Mouse (Mus musculus): ENCODE results near the gene Cars2.
"Not testable (repeated sequence)": the region's sequence is repeated elsewhere in the genome, so short reads cannot be mapped to it uniquely, and the experiment has no call there.

The Cars2 gene

DNA sequence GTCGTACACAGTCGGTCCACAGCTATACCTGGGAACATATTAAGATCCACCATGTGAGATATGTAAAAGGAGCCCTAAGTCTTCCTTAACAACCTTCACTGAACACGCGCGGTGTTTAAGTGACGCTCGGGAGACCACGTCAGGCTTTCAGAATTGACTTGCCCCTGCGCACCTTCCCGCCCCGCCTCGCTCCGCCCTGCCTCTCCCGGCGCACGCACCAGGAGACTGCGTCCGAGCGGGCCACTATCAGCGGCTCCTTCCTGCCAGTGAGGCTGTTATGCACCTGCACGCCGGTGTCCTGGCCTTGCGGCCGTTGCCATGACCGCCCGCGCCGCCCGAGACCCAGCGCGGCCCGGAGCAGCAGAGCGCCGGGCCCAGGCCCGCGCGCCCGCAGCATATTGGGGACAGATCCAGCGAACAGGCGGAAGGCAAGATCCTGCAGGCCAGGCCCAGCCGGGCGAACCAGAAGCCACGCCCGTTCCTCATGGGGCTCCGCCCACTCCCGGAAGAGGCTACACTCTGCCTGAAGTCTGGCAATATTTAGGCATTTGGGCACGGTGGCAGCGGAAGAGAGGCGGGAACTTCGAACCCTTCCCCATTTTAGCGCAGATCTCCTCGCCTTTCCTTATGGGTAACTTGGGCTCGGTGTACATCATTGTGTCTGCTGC is at the start of gene Cars2:
Gene Cars2 (minus strand): TSS at position 503 of the 668 bp plus-strand sequence.
- peak; percentile 84 to 92 for DNase-seq (ENCODE audit: low read depth in 2 of 2, low spot score in 2 of 2)

- no peak for DNase-seq (ENCODE audit: low read depth in 2 of 2, low spot score in 2 of 2)
Measured at GRCm38 (mm10) chr8:11593222-11593884, 42.8 kb upstream of the Cars2 start.

- DNase-seq (ENCODE audit: low read depth in 2 of 2, low spot score in 2 of 2): no peak
Measured at GRCm38 (mm10) chr8:11592296-11592695, 41.7 kb upstream of the Cars2 start.

- DNase-seq (ENCODE audit: low read depth in 2 of 2, low spot score in 2 of 2): no peak
Measured at GRCm38 (mm10) chr8:11591837-11592236, 41.3 kb upstream of the Cars2 start.

- DNase-seq (ENCODE audit: low read depth in 2 of 2, low spot score in 2 of 2): no peak
Measured at GRCm38 (mm10) chr8:11586374-11586745, 35.8 kb upstream of the Cars2 start.

GRCm38 (mm10) chr8:11585513-11586373 is 35.2 kb upstream of the Cars2 start:
- DNase-seq (ENCODE audit: low read depth in 2 of 2, low spot score in 2 of 2): no peak

DNA sequence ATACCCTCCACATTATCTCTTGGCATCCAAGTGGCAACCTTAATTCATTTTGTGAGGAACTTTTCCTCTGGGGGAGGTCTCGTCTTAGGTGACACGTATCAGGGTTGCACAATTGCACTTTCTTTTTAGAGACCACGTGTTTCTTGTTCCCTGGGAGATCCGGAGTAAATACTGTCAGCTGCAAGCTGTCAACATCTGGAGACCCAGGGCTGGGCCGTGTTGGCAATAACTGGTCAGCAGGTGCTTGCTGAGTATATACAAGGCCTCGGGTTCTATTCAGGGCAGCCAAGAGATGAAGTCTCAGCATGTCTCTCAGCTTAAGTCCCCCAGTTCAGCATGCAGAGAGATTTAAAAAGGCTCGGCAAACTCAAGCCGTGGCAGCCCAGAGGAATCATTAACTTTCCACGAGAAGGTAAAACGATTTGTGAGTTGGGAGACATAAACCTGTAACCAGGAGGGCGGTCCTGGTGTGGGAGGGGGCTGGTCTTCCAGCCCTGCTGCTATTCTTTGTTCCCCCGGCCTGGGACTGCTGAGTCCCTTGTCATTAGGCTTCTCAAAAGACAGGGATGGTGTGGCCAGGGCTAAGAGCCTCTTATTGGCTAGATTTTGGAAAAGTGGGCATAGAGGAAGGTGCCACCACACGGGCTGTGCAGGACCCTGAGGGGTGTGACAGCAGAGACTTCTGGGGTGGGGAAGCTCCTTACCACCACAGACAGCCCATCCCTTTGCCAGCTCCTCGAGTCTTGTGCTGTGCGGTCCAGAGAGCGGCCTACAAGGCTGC is 25.2 kb upstream of the Cars2 start:
- DNase-seq (ENCODE audit: low read depth in 2 of 2, low spot score in 2 of 2): no peak

DNA sequence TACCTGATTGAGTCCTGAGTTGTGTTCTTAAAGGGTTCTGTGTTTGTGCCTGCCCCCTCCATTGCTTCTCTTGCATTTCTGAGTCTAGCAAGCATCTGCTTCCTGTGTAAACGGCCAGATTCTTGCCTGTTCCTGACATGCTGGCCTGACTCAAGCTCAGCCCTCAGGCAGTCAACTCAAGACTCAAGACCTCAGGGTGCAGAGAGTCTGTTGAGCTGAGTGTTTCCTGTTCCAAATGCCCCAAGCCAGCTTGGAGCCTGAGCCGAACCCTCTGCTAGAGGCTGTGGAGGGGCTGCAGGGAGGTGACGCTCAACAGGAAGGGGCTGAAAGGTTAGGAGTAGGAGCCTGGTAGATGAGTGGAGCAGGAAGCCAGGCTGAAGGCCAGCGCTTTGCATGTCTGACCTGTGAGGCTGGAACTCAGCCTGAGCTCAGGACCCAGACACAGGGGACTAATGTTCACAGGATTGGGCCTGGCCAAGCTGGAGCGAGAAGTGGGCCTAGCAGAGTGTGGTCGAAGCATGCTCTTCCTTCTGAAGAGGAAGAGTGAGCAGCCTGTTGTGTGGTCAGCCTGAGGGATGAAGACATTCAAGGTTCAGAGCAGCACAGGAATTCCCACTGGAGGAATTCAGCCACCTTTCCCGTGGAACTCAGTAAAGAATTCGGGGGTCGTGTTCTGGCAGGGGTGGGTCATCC is 24.5 kb upstream of the Cars2 start:
- DNase-seq (ENCODE audit: low read depth in 2 of 2, low spot score in 2 of 2): no peak

GRCm38 (mm10) chr8:11572428-11572827 is 21.8 kb upstream of the Cars2 start:
- no peak for DNase-seq (ENCODE audit: low read depth in 2 of 2, low spot score in 2 of 2)

DNA sequence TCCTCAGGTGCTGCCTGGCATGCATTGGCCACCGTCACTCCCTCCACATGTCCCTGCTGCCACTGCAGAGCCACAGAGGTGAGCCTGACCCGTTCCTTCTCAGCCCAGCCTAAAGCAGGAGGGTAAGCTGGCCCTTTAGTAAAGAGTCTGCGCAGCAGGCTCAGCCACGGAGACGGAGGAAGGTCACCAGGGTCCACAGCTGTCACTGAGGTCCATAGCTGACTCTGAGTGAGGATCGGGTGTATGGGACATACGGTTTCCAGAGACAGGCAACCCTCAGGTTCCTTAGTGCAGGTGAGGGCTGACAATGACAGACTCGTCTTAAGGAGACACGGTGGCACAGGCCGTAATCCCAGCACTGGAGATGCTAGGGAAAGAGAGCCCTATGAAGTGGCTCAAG is 21.4 kb upstream of the Cars2 start:
- no peak for DNase-seq (ENCODE audit: low read depth in 2 of 2, low spot score in 2 of 2)

DNA sequence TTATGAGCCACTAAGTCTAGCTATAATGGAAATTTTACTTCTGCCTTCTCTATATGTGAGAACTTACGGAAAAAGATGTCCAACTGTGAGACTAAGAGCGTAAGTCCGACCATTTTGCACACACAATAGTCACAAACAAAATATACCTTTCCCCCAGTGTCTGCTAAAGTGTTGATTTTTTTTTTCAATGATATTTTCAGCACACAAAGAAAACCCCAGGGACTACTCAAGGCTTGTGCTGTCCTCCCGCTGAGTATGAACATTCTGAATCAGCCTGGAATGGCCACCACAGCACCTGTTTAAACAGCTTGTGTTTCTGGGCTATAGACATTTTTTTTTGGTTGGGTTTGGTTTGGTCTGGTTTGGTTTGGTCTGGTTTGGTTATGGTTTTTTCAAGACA is 20.2 kb upstream of the Cars2 start:
- DNase-seq (ENCODE audit: low read depth in 2 of 2, low spot score in 2 of 2): no peak

DNA sequence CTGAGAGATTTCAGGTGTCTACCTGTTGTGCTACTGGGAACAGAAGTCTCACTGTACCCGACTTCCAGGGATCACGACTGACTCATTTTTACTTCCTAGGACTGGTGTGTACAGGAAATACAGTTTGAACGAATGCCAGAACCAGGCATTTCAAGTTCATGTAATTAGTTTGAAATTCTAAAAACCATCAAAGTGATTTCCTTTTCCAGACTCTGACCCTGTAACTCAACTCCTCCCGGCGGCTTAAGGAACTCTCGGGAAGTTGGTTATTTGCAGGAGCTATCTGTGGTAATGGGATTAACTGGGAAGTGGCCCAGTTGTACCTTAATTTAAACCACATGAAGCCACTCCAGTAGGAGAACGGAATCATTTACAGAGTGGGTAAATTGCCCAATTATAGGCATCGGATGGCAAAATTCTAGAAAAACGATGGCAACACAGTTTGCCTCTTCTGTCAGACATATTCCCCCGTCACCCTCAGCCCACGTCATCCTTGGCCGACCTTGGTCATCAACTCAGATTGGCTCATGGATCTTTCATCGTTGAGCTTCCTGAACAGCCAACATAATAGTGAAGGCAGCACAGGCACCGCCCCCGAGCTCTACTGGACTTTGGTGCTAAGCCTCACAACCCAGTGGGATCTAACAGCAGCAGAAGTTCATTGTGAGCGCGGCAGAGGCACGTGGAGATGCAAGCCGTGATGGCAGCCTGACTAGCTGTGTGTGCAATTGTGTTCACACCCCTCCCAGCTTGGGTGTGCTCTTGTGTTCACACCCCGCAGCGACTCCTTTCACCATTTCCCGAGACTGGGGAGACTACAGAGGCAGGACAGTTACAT is 18.9 kb upstream of the Cars2 start:
- DNase-seq (ENCODE audit: low read depth in 2 of 2, low spot score in 2 of 2): no peak

DNA sequence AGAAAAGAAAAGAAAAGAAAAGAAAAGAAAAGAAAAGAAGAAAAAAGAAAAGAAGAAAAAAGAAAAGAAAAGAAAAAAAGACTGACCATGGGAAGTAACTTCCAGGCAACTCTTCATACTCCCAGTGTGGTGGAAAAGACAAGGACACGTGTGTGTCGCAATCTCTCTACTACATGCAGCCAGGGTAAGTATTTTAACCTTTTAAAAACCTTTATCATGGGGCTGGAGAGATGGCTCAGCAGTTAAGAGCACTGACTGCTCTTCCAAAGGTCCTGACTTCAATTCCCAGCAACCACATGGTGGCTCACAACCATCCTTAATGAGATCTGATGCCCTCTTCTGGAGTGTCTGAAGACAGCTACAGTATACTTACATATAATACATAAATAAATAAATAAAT is 17.6 kb upstream of the Cars2 start:
- not testable (repeated sequence) for DNase-seq (ENCODE audit: low read depth in 2 of 2, low spot score in 2 of 2)

- no peak for DNase-seq (ENCODE audit: low read depth in 2 of 2, low spot score in 2 of 2)
Measured at GRCm38 (mm10) chr8:11564721-11565120, 14.1 kb upstream of the Cars2 start.

DNA sequence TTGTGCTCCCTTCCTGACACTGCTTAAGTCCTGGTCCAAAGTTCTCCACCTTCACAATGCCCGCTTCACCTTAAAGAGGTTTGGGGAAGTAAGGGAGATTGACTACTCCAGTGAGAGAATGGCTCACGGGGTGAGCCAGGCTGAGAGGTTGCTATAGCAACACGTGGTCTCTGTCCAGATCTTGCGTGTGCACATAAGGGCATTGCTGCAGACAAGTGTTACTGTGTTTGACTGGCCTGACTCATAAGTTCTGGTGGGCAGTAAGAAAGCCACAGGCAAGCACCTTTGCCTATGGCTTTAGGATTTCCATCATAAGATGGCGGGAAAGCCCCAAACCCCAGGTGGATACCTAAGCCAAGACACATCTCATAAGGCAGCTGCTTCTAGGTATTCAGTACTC is 13.7 kb upstream of the Cars2 start:
- no peak for DNase-seq (ENCODE audit: low read depth in 2 of 2, low spot score in 2 of 2)

GRCm38 (mm10) chr8:11560220-11560619 is 9.6 kb upstream of the Cars2 start:
- no peak for DNase-seq (ENCODE audit: low read depth in 2 of 2, low spot score in 2 of 2)

GRCm38 (mm10) chr8:11559511-11559910 is 8.9 kb upstream of the Cars2 start:
- no peak for DNase-seq (ENCODE audit: low read depth in 2 of 2, low spot score in 2 of 2)

- DNase-seq (ENCODE audit: low read depth in 2 of 2, low spot score in 2 of 2): peak; percentile 92 to 93
Measured at GRCm38 (mm10) chr8:11557768-11558629, 7.4 kb upstream of the Cars2 start.

GRCm38 (mm10) chr8:11557424-11557767 is 6.8 kb upstream of the Cars2 start:
- DNase-seq (ENCODE audit: low read depth in 2 of 2, low spot score in 2 of 2): no peak
